Mouse (Mus musculus): ENCODE measurements around the gene Dnase2b.

GRCm38 (mm10) chr3:146583908-146584307, 31.5 kb downstream of the Dnase2b start:
- TF ChIP-seq CTCF (IDR thresholded peaks at IDR 0.05; ENCODE audit: low read depth) (no peak), EP300 (IDR thresholded peaks at IDR 0.05; ENCODE audit: low read depth) (no peak)

Data from liver, postnatal 0 days (tissue).